Mouse (Mus musculus): ENCODE data around the gene Hist1h2bg. TPM values are rescaled to one million over a fixed set of nuclear protein-coding genes. Genes with fewer than 3 reads are reported as not detected.
A peak's percentile ranks its signal among the peaks of the same experiment; 100 is the strongest.

Gene Hist1h2bg
- total RNA-seq (2017) = 97.4 and 145 TPM in 2 replicates

- ATAC-seq (ENCODE audit: extremely low read depth, insufficient number of reproducible peaks, low FRiP score, poor library complexity, severe bottlenecking) = peak; percentile 84
Measured at GRCm38 (mm10) chr13:23571022-23571503, at the start of gene Hist1h2bg, which contains the start of gene Hist1h2ae. Gene Hist1h2bg, plus strand, starts transcription at chr13:23571396. Gene Hist1h2ae, minus strand, starts transcription at chr13:23571220.

GRCm38 (mm10) chr13:23521703-23522102 is 49.5 kb upstream of the Hist1h2bg start:
- ATAC-seq (ENCODE audit: extremely low read depth, insufficient number of reproducible peaks, low FRiP score, poor library complexity, severe bottlenecking) = peak; percentile 25; the same call in 1 of the 2 replicates

GRCm38 (mm10) chr13:23523976-23524375 is 47.2 kb upstream of the Hist1h2bg start:
- ATAC-seq (ENCODE audit: extremely low read depth, insufficient number of reproducible peaks, low FRiP score, poor library complexity, severe bottlenecking) = no peak

GRCm38 (mm10) chr13:23524654-23525053 is 46.5 kb upstream of the Hist1h2bg start:
- peak; percentile 66; the same call in 1 of the 2 replicates for ATAC-seq (ENCODE audit: extremely low read depth, insufficient number of reproducible peaks, low FRiP score, poor library complexity, severe bottlenecking)

GRCm38 (mm10) chr13:23525901-23526300 is 45.3 kb upstream of the Hist1h2bg start:
- no peak for ATAC-seq (ENCODE audit: extremely low read depth, insufficient number of reproducible peaks, low FRiP score, poor library complexity, severe bottlenecking)

GRCm38 (mm10) chr13:23526312-23526711 is 44.9 kb upstream of the Hist1h2bg start:
- ATAC-seq (ENCODE audit: extremely low read depth, insufficient number of reproducible peaks, low FRiP score, poor library complexity, severe bottlenecking) = peak; percentile 34

- no peak for ATAC-seq (ENCODE audit: extremely low read depth, insufficient number of reproducible peaks, low FRiP score, poor library complexity, severe bottlenecking)
Measured at GRCm38 (mm10) chr13:23529005-23529404, 42.2 kb upstream of the Hist1h2bg start.

GRCm38 (mm10) chr13:23529480-23530165 is 41.6 kb upstream of the Hist1h2bg start:
- no peak for ATAC-seq (ENCODE audit: extremely low read depth, insufficient number of reproducible peaks, low FRiP score, poor library complexity, severe bottlenecking)

GRCm38 (mm10) chr13:23530181-23530900 is 40.9 kb upstream of the Hist1h2bg start:
- ATAC-seq (ENCODE audit: extremely low read depth, insufficient number of reproducible peaks, low FRiP score, poor library complexity, severe bottlenecking) = no peak

GRCm38 (mm10) chr13:23530901-23531875 is 40.0 kb upstream of the Hist1h2bg start, which contains the start of gene Hist1h4h:
Gene Hist1h4h, plus strand, starts transcription at chr13:23531050.
- peak; percentile 77 for ATAC-seq (ENCODE audit: extremely low read depth, insufficient number of reproducible peaks, low FRiP score, poor library complexity, severe bottlenecking)

- no peak for ATAC-seq (ENCODE audit: extremely low read depth, insufficient number of reproducible peaks, low FRiP score, poor library complexity, severe bottlenecking)
Measured at GRCm38 (mm10) chr13:23532262-23533075, 38.7 kb upstream of the Hist1h2bg start.

- ATAC-seq (ENCODE audit: extremely low read depth, insufficient number of reproducible peaks, low FRiP score, poor library complexity, severe bottlenecking) = peak; percentile 41; the same call in 1 of the 2 replicates
Measured at GRCm38 (mm10) chr13:23533560-23534367, 37.4 kb upstream of the Hist1h2bg start, which contains the start of gene Hist1h2af. Gene Hist1h2af, plus strand, starts transcription at chr13:23533906.

GRCm38 (mm10) chr13:23534368-23535131 is 36.6 kb upstream of the Hist1h2bg start:
- no peak for ATAC-seq (ENCODE audit: extremely low read depth, insufficient number of reproducible peaks, low FRiP score, poor library complexity, severe bottlenecking)

- ATAC-seq (ENCODE audit: extremely low read depth, insufficient number of reproducible peaks, low FRiP score, poor library complexity, severe bottlenecking) = peak; percentile 75
Measured at GRCm38 (mm10) chr13:23535137-23536075, 35.8 kb upstream of the Hist1h2bg start, which contains the start of gene Hist1h3g. Gene Hist1h3g, plus strand, starts transcription at chr13:23535422.

GRCm38 (mm10) chr13:23536076-23536822 is 34.9 kb upstream of the Hist1h2bg start:
- ATAC-seq (ENCODE audit: extremely low read depth, insufficient number of reproducible peaks, low FRiP score, poor library complexity, severe bottlenecking) = no peak

Measured in neutrophil, adult 5-6 weeks (primary cell).